Mouse (Mus musculus): ENCODE measurements at regions not wholly inside any gene's neighbourhood (a gene's known extent, or its start where the extent isn't known, plus 50 kb on each side); places are given as distances from the start of the nearest gene placed in this dataset.

DNA sequence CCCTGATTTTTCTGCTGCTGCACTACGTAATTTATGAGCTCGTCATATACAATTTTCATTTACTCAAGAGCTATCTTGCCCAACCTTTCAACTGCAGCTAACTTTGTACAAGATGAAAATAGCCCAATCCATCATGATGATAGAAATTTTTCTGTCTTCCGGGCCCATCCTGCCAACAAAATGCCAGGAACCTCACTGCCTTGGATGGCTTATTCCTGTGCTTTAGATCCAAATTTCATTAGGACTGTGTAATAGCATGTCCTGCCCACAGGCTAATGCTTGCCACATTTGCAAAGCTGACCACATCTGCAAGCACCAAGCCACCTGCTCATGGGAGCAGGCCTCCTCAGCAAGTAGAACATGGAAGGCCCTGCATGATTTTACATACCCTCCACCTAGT, 105.7 kb upstream of the Rgma start:
- no peak for DNase-seq (ENCODE audit: low spot score)

DNA sequence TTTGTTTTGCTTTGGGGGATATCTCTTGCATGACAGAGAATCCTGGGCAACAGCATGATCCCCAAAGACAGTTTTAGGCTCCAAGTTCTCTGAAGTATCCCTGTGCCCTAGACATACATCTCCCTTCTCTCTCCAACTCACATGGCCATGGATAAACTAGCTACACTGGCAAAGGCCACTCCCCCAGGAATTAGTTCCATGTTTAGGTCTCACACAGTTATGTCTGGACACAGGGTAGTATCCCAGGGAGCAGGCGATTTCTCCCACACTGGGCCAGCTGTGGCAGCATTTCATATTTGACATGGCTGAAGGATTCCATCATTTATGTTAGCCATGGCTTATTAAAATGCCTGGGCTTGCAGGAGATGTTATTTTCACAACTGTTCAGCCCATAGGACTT, 102.5 kb upstream of the Rgma start:
- no peak for DNase-seq (ENCODE audit: low spot score)

DNA sequence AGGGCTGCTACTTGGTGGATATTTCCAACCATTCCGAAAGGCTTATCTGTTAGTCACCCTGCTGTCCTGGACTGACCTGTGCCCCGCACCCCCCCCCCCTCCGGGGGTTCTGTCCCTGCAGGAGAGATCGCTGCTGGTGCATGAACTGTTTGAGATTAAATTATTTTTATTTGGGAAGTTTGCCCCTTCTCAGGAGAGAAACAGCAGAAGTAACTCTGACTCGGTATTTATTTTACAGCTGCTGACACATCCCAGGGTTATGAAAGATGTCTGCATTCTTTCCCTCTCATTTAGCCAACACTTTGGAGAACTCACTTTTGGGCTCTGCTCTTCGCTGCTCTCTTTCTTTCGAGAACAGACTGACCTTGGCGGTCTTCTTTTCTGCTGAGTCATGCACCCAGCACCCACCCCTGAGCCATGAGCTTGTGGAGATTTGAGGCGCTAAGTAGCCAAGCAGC, 99.5 kb upstream of the Rgma start:
- DNase-seq (ENCODE audit: low spot score) = no peak

DNA sequence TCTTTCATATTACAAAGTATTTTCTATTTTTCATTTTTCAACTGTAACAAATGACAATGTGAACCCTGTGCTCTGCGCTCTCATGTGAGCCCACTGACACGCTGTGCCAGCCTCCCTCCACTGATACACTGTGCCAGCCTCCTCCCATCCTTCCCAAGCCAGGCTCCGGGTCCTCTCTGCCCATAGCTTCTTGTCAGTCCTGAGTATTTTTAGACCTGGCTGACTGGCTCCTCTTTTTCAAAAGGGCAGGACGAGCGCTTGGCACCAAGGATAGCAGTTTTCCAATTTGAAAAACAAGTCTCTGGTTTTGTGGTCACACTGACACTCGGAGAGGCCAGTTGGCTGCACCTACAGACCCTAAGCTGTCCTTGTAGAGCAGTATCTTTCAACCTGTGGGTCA, 96.7 kb upstream of the Rgma start:
- no peak for DNase-seq (ENCODE audit: low spot score)

DNA sequence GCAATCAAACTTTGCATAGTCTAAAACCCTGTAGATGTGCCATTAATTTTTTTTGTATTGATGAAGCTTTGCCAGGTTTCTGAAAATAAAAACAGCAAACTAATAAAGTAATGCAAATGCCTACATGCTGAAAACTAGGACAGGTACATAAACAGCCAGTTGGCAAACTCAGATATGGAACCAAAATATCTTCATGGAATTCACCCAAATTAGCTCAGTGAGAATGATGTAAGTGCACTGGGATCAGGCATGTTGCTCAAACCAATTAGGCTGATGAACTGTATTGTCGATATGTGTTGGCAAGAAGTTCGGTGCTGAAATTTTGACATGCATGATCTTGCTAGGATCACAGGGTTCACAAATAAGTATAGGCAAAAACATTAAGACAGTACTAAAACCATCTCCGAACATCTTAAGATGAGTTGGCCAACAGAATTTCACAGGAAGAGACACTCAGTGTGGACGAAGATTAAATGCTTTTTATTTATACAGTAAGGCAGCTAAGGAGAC, 95.3 kb upstream of the Rgma start:
- DNase-seq (ENCODE audit: low spot score) = no peak

DNA sequence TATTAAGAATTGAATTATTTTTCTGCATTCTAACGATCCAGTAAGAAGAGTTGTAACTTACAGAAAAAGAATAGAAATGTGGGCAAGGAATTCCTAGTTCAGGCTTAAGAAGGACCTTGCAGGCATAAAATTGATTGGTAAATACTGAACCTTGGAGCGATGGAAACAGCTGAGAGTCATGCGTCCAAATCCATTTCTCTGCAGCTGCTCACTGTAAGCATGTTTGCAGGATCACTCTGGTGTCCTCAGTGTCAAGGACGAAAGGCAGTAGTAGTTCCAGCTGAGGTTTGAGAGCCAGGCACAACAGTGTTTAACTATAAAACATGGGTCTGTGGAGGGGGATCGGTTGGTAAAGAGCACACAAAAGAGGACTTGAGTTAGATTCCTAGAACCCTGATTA, 89.1 kb upstream of the Rgma start:
- DNase-seq (ENCODE audit: low spot score) = no peak

DNA sequence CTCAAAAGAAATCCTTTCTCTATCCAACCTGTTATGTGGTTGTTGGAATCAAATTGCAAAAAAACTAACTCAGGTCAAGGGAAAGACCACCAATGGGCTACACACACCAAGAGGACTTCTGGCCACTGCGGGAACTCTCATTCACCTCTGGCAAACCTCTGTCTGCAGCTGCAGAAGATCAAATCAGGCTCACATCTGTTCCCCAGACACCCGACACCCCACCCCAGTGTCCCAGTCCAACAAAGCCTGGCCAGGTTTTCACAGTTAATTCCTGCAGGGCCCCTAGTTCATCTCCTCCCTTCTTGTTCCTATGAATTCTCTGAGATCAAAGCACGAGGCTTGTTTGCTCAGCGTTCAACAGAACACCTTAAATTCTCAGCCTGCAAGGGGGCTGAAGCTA, 82.0 kb upstream of the Rgma start:
- DNase-seq (ENCODE audit: low spot score) = no peak

DNA sequence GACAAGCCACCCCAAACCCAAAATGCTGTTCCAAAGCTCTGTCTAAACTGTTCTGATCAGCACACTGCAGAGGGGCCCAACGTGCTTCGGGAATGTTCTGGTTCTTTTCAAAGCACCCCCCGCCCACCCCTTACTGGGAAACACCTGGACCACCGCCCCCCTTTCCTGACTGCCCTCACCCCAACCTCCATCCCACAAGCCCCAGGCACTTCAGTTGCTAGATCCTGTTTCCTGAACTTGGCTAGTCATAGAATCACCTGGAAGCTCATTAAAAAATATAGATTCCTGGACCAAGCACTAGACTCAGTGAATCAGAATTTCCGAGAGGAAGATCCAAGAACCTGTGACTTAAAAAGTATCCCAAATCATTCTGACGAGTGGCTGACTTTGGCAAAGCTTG, 80.9 kb upstream of the Rgma start:
- no peak for DNase-seq (ENCODE audit: low spot score)

DNA sequence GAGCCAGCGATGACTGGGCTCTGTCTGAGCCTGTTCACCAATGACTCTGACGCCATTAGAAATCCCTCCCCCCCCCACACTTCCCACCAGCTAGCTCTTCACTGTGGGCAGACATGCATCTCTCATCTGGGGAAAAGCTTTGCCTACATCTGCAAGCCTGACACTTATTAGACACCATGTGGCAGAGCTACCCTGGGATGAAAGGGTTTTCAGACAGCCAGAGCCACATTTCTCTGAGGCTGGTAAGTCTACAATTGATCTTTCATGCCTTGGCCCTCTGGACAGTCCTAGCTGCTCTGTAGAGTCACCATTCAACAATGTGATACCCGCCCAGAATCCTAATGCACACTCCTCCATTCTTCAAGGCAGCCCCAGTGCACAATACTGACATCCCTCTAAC, 72.8 kb upstream of the Rgma start:
- DNase-seq (ENCODE audit: low spot score) = no peak

DNA sequence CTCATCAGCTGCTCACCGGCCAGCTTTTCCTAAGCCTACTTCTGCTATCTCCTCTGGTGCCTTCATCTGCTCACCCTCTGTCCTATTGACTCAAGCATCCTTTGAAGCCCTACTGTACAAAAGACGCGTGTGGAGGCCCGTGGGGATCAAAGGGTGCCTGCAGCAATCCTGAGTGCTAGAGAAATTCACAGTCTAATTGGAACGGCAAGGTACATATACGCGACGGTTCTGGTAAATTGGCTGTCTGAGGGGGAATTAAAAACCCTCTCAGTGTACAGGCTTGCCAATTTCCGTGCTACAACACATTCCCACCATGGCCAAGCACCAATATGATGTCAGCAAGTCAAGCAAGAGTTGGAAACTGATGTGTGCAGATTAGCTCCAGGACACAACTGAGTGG, 71.5 kb upstream of the Rgma start:
- DNase-seq (ENCODE audit: low spot score) = no peak

DNA sequence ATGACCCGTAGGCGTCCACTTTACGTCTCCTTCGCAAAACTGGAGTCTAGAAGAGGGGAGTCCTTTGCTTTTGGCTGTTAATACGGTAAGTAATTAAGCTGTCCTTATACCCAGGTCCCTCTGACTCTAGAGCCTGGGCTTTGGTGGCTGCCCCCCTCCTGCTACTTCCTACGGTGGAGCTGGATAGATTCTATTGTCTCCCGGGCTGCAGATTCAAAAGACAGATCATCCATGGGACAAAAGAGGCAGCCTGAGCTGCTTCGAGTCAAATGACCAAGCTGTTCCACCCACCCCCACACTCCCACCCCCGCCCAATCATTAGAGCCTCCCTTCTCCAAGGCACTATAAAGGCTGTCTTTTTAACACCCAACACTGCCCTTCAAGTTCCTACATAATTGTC, 70.5 kb upstream of the Rgma start:
- DNase-seq (ENCODE audit: low spot score) = no peak

DNA sequence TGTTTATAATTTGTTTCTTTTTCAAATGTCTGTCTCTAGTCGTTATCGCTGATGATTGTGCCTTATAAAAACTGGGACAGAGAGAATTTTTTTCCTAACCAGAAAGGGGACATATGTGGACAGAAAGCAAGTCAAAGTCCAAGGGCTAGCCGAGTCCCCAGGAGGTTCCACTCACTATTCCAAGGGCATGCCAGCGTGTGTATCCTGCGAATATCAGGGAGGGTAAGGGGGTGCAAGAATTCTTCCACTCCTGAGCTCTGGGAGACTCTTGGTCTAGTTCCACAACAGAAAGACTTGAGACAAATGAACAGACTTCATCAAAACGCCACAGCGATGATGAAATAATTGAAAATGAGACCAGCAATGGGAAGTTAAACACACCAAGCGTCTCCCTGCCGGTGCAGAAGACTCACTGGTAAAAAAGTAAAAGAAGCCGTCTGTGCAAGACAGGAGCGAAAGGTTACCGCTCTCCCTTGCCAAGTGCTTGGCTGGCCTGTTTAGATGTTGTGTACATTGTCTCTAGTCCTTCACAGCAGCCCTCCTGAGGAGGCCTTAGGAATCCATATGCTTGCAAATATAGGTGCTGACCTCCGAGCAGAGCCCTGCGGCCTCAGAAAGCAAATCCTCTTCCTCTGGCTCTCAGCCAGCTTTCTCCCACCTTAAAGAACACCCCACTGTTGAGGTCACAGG, 69.9 kb upstream of the Rgma start:
- no peak for DNase-seq (ENCODE audit: low spot score)

DNA sequence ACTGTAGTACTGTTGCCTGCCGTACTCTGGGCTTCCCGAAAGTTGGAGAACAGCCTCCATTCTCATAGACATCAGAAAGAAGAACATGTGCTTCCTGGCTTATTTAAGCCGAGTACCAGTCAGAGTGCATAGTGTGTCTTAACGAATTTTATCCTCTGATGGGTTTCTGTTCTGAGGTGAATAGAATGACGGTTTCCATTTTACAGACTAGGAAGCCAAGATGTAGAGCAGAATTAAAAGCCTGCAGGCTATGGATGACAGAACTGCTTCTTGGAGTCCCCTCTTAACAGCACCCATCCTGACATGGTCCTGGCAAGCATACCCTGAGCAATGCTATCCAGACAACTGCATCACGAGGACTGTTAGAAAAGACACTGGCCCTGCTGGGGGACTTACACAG, 69.0 kb upstream of the Rgma start:
- DNase-seq (ENCODE audit: low spot score) = no peak

DNA sequence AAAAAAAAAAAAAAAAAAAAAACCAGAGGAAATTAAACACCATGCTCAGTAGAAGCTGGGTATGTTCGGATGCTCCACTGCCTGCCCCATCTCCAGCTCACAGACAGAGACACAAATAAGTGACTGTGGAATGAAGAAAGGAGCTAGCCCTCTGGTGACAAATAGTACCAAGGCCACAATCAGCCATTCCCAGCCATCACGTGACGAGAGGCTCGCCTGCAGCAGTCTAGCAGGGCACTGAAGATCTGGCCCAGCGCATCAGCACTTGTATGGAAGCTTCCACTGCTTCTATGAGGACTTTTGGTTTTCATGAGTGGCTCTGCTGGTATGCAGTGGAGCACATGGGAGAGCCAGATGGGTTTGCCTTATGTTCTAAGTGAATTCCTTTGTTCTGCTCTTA, 68.6 kb upstream of the Rgma start:
- no peak for DNase-seq (ENCODE audit: low spot score)

DNA sequence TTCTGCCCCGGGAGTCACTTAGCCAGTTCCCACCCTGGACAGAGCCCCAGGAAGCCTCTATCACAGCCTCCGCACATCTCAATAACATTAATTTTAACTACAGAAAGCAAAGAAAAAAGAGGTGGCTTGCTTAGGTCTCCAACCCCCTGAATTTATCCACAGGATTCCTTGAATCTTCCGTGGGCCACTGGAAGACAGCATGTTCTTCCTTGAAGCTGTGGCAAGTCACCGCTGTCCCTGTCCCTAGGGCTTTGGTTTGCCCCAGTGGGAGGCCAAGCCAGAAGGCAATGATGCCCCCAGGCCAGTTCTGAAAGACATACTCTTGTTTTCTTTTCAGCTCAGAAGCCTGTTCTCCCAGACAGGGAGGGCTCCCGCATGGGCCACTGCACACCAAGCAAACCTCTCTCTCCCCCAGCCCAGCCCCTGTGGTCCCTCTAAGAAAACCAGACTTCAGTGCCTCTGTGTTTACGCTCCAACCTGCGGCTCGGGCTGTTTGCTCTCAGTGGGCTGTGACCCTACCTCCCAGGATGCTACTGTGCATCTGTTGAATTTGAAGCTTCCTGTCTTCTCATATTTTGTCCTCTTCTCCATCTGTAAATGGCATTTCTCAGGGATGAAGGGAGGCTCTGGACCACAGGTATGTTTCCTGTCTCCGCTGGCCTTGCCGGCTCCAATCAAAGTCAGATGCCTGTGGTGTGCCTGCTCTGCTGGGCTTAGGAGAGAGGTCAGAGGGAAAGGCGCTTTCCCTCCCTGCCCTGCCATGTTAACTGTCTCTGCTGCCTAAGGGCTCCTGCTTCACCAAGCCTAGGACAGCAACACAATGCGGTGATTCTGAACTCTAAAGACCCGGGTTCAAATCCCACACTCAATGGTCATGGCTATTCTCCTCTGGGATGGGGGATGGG, 67.5 kb upstream of the Rgma start:
- DNase-seq (ENCODE audit: low spot score) = no peak

DNA sequence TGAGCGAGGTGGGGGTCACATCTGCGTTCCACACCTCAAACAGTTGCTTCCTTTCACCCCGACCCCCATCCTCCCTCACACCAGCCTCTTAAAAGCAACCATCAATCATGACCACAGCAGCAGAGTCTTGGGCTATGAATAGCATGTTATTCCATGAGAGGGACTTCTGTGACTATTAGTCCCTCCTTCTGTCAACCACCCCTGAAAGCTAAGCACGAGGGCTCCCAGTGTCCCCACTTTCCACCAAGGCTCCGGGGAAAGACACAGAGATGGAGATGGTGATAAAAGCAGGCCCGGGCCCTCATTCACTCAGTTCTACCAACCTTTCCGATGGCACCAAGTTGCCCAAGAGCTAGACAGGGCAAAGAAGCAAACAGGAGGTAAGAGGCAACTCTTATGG, 66.3 kb upstream of the Rgma start:
- DNase-seq (ENCODE audit: low spot score) = no peak

DNA sequence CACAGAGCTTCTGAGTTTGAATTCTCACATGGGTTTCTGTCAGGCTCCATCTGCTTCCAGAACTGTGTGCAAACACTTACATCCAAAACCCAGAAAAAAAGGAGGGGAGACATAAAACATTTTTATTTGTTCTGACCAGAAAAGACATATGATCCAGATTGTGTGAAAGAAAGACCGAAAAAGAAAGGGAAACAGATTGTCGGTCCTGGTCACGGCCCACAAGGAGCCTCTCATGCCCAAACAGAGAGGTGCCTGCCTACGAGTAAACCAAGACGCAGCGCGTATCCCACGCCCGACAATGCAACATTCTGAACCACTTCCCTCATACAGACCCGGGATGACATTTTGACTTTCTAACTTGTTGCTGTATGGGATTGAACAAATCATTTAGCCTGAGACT, 65.3 kb upstream of the Rgma start:
- no peak for DNase-seq (ENCODE audit: low spot score)

DNA sequence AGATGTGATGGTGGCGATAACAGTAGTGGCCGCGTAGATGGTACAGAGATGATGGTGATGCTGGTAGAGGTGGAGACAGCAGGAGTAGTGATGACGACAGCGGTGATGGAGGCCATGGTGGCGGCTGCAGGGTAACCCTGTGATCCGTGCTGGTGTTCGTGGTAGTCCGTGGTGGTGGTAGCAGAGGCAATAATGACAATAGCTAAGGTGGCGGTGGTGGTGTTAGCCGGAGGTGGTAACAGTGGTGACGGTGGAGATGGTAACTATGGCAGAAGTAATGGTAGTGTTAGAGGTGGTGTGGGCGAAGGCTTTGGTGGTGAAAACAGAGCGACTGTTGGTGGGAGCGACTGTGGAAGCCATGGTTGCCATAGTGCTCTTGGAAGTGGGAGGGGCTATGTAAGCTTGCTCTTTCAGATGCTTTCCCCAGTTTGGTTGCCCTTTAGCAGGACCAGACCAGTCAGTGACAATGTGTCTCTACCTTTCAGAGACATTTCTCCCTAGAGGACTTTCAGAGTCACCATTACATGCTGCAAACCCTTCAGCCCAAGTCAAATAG, 64.7 kb upstream of the Rgma start:
- no peak for DNase-seq (ENCODE audit: low spot score)

DNA sequence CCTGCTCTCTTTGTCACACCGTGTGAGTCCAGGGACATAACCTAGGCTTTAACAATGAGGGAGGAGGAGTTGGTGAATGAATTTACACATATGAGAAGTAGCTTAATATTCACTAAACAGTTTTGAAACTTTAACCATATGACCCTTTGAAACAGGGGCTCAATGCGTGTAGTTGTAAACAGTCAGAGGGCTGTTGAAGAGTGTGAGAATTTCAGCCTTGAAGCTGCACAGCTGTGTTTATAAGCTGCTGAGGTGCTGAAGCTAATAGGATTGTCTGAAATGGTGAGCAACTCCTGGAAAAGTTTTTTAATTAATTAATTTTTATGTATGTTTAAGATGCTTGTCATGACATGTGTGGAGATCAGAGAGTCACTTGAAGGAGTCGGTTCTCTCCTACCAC, 59.8 kb upstream of the Rgma start:
- no peak for DNase-seq (ENCODE audit: low spot score)

DNA sequence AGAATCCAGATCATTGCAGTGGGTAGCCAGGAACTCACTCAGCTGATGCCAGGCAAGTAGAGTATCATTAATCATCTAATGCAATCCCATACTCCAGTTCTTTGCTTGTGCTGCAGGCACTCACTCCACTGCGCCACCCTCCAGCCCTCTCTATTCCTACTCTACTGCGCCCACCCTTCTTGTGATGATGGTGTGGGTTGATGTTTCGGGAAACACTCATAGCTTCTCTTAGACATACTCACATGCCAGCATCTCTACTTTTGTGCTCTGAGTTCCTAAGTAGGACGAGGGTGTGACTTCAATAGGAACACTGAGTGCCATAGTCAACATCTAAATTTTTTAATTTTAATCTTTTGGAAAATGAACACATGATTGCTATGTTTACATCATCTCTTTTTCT, 57.7 kb upstream of the Rgma start:
- DNase-seq (ENCODE audit: low spot score) = no peak

DNA sequence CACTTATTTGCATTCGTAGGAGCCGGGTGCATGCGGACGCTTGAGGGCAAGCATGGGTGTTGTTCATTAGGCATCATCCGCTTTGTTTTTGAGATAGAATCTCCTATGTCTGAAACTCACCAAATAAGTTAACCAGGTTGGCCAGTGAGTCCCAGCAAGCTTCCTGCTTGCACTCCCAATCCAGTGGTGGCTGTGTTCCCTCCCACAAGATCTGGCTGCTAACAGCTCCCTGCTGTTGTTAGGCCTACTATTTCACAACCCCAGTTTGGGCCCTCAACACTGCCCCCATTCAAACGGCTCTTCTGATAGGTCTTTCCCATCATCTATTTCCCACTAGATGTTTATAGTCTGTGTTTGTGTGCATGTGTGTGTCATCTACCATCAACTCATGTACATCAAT, 56.3 kb upstream of the Rgma start:
- DNase-seq (ENCODE audit: low spot score) = no peak

DNA sequence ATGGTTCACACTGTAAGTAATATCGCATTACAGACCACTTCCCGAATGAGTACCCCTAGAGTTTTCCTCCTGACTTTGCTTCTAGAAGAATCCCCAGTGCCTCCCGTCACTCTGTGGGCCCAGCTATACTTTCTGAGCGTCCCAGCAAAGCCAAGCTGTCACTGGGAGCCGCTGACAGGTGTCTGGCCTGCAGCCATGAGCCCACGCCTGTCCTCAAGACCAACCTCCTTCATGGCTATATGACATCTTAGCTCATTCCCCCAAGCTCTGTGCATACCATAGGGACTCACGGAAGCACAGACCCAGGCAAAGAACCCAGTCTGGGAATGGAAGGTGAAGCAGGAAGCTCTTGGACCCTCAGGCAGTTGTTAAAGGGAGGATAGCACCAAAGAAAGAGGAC, 55.3 kb upstream of the Rgma start:
- DNase-seq (ENCODE audit: low spot score) = no peak

DNA sequence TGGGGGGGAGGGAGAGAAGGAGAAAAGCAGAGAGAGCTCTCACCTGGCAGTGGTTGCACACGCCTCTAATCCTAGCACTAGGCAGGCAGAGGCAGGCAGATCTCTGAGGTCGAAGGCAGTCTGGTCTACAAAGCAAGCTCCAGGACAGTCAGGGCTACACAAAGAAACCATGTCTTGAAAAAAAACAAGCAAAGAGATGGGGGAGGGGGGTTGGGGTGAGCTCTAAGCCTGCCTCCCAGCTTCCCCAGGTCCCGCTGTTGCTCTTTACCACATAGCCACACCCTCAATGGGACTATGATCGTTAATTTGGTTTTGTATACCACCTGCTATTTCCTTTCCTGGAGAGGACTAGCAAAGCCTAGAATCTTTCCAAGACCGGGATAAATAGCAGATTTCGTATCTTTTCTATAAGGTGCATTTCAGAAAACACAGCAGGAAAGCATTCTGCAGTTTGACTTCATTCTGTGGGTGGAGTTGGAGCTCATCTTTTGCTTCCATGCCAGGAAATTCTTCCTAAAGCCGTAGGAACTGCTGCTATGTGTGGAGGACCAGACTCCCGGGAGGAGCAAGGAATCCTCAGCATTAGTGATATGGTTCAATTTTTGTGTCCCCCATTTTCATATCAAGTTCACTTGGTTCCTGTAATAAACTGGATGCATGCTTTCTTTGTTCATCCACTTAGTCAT, 52.7 kb upstream of the Rgma start:
- DNase-seq (ENCODE audit: low spot score) = no peak

Data from MN1 (cell line).